Mouse (Mus musculus): ENCODE data around the gene Ckap2l.

- TF ChIP-seq CTCF (IDR thresholded peaks at IDR 0.05; ENCODE audit: borderline replicate concordance, extremely low read depth, insufficient read depth, insufficient read length) (no peak), POLR2A (IDR thresholded peaks at IDR 0.05; ENCODE audit: borderline replicate concordance, extremely low read depth, insufficient read depth, insufficient read length, poor library complexity, severe bottlenecking) (no peak)
These were observed 17.9 kb upstream of the Ckap2l start for GRCm38 (mm10) chr2:129314880-129315279.

Data from brain, embryonic 14.5 days (tissue).